In genomic region chr5:29826780-29827179, GRCm38 (mm10) we compare ENCODE assay signal across 10 mouse cellular contexts.
DNase-seq lines count a peak whose midpoint lies in the region; ATAC-seq lines count a peak whose summit lies in the region.
"Had no signal": no experiment of that assay in that cellular context is flagged by ENCODE, and none has a peak within 500 bp of the region (broad histone marks: within the 10 kb centered on the region; RNA-seq: fewer than 3 reads in every experiment).

No protein-coding gene starts in this region.

- H3K9ac ChIP-seq in heart, embryonic 14.5 days (ENCODE audit: low read length): no peak overlapping the region
- H3K9ac ChIP-seq in limb, embryonic 11.5 days (ENCODE audit: low read length): no peak overlapping the region
- no peak overlapping the region for H3K9ac ChIP-seq in stomach, embryonic 16.5 days (ENCODE audit: low read length)
- H3K9ac ChIP-seq: forebrain, embryonic 15.5 days; neural tube, embryonic 13.5 days had no signal

- peaks cover 0 to 10% of the 10 kb centered on the region in 2 experiments; a peak in 2 of 4 replicates for H3K4me1 ChIP-seq in heart, embryonic 14.5 days (ENCODE audit: control insufficient read depth in 2 of 2, insufficient read depth in 2 of 2, low read length in 2 of 2)
- H3K4me1 ChIP-seq in limb, embryonic 11.5 days (ENCODE audit: control insufficient read depth, insufficient read depth, low read length): no peaks in the 10 kb centered on the region
- no peaks in the 10 kb centered on the region for H3K4me1 ChIP-seq in stomach, embryonic 16.5 days (ENCODE audit: control insufficient read depth, insufficient read depth, low read length)
- H3K4me1 ChIP-seq: forebrain, embryonic 15.5 days; neural tube, embryonic 13.5 days had no signal

- intact Hi-C loops in left cerebral cortex, postnatal 10 days (cut with DNase I): loop anchor here (10.0 kb wide), 1 partner anchor 288 kb away; no protein-coding TSS in a partner anchor

- H3K27me3 ChIP-seq in heart, embryonic 14.5 days (ENCODE audit: control insufficient read depth, insufficient read depth, low read length): no peaks in the 10 kb centered on the region
- H3K27me3 ChIP-seq in limb, embryonic 11.5 days (ENCODE audit: control insufficient read depth, insufficient read depth, low read length): no peaks in the 10 kb centered on the region
- no peaks in the 10 kb centered on the region for H3K27me3 ChIP-seq in stomach, embryonic 16.5 days (ENCODE audit: control insufficient read depth, insufficient read depth, low read length)
- H3K27me3 ChIP-seq: forebrain, embryonic 15.5 days; neural tube, embryonic 13.5 days had no signal

- no peak overlapping the region for H3K4me2 ChIP-seq in heart, embryonic 14.5 days (ENCODE audit: low read length)
- no peak overlapping the region for H3K4me2 ChIP-seq in limb, embryonic 11.5 days (ENCODE audit: low read depth, severe bottlenecking)
- H3K4me2 ChIP-seq in stomach, embryonic 16.5 days (ENCODE audit: low read depth, low read length): no peak overlapping the region
- H3K4me2 ChIP-seq: forebrain, embryonic 15.5 days; neural tube, embryonic 13.5 days had no signal

- no peak overlapping the region for H3K4me3 ChIP-seq in heart, embryonic 14.5 days (ENCODE audit: control insufficient read depth in 1 of 2, insufficient read depth in 1 of 2, low read depth in 1 of 2, low read length in 2 of 2)
- no peak overlapping the region for H3K4me3 ChIP-seq in limb, embryonic 11.5 days (ENCODE audit: low read depth, low read length)
- H3K4me3 ChIP-seq in stomach, embryonic 16.5 days (replicated peaks; ENCODE audit: low read length): no peak overlapping the region
- H3K4me3 ChIP-seq: forebrain, embryonic 15.5 days; neural tube, embryonic 13.5 days had no signal

- no peak overlapping the region for H3K27ac ChIP-seq in heart, embryonic 14.5 days (replicated peaks in 1 of 2; ENCODE audit: control insufficient read depth in 1 of 2, insufficient read depth in 1 of 2, low read depth in 2 of 2, low read length in 2 of 2)
- H3K27ac ChIP-seq in limb, embryonic 11.5 days (replicated peaks; ENCODE audit: low read depth, low read length): no peak overlapping the region
- H3K27ac ChIP-seq in stomach, embryonic 16.5 days (ENCODE audit: low read length): no peak overlapping the region
- H3K27ac ChIP-seq: forebrain, embryonic 15.5 days; neural tube, embryonic 13.5 days had no signal

- peak; percentile 47; the same call in 1 of the 2 replicates for ATAC-seq in heart, embryonic 14.5 days (ENCODE audit: insufficient number of reproducible peaks, insufficient read depth, low FRiP score, low read depth)
- ATAC-seq in limb, embryonic 11.5 days (ENCODE audit: insufficient number of reproducible peaks, low FRiP score, low TSS enrichment, low read depth): peak; percentile 82; the same call in 1 of the 2 replicates
- ATAC-seq in stomach, embryonic 16.5 days (ENCODE audit: insufficient read depth, low FRiP score): peak; percentile 76
- no peak for ATAC-seq in inflammation-experienced regulatory T-cells, adult 6 months
- ATAC-seq: forebrain, embryonic 15.5 days had no signal

- H3K9me3 ChIP-seq in heart, embryonic 14.5 days (ENCODE audit: control insufficient read depth, low read length): no peaks in the 10 kb centered on the region
- no peaks in the 10 kb centered on the region for H3K9me3 ChIP-seq in limb, embryonic 11.5 days (ENCODE audit: control insufficient read depth, low read length)
- H3K9me3 ChIP-seq in stomach, embryonic 16.5 days (replicated peaks; ENCODE audit: control insufficient read depth, low read length): no peaks in the 10 kb centered on the region
- H3K9me3 ChIP-seq: forebrain, embryonic 15.5 days; neural tube, embryonic 13.5 days had no signal

- no peaks in the 10 kb centered on the region for H3K36me3 ChIP-seq in heart, embryonic 14.5 days (ENCODE audit: control insufficient read depth, insufficient read depth, low read length)
- no peaks in the 10 kb centered on the region for H3K36me3 ChIP-seq in limb, embryonic 11.5 days (ENCODE audit: control insufficient read depth, insufficient read depth, low read length)
- no peaks in the 10 kb centered on the region for H3K36me3 ChIP-seq in stomach, embryonic 16.5 days (ENCODE audit: control insufficient read depth, insufficient read depth, low read length)
- H3K36me3 ChIP-seq: forebrain, embryonic 15.5 days; neural tube, embryonic 13.5 days had no signal

- 25% methylated on average over 4 of the region's 4 CpGs for WGBS in heart, embryonic 14.5 days
- WGBS in limb, embryonic 11.5 days: 17% methylated on average over 4 of the region's 4 CpGs
- 40% methylated on average over 4 of the region's 4 CpGs for WGBS in stomach, embryonic 16.5 days

- DNase-seq in urinary bladder, postnatal 25 days (ENCODE audit: low spot score): peak; percentile 14
- no peak for DNase-seq in urinary bladder, postnatal 10 days (ENCODE audit: low spot score)
- DNase-seq in limb, embryonic 11.5 days (ENCODE audit: low spot score): peak; percentile 75
- DNase-seq in left cerebral cortex, postnatal 10 days (ENCODE audit: extremely low spot score in 1 of 2, low spot score in 2 of 2): no peak
- DNase-seq in frontal cortex, postnatal 10 days (ENCODE audit: low spot score in 2 of 2): no peak

Comparison
In these comparisons a context has a peak if more than half of its experiments do, and no peak if none do; other contexts are left out.
1. DNase-seq: peak in urinary bladder, postnatal 25 days (single experiment) and limb, embryonic 11.5 days (single experiment); none in urinary bladder, postnatal 10 days (single experiment), left cerebral cortex, postnatal 10 days (0 of 2) and frontal cortex, postnatal 10 days (0 of 2).